Mouse (Mus musculus): Measurements from ENCODE around the gene Iqschfp.

- TF ChIP-seq CTCF (IDR thresholded peaks at IDR 0.05; ENCODE audit: borderline replicate concordance, extremely low read depth, insufficient read depth, insufficient read length) (no peak), POLR2A (IDR thresholded peaks at IDR 0.05; ENCODE audit: borderline replicate concordance, extremely low read depth, insufficient read depth, insufficient read length, poor library complexity, severe bottlenecking) (no peak)
Measured at GRCm38 (mm10) chr3:68495736-68496242, 603.8 kb downstream of the Iqschfp start.

All from brain, embryonic 14.5 days (tissue).